26 mouse cellular contexts compared by ENCODE assay signal in genomic region chr12:31188011-31188576, GRCm38 (mm10). TPM values are rescaled to one million over a fixed set of nuclear protein-coding genes. Genes with fewer than 3 reads are reported as not detected.
"Had no signal": no experiment of that assay in that cellular context is flagged by ENCODE, and none has a peak within 500 bp of the region (broad histone marks: within the 10 kb centered on the region; RNA-seq: fewer than 3 reads in every experiment).

No protein-coding gene starts in this region.

- H3K9ac ChIP-seq: lung, embryonic 14.5 days; midbrain, embryonic 12.5 days; neural tube, embryonic 13.5 days; neural tube, embryonic 15.5 days had no signal

- ATAC-seq: midbrain, embryonic 16.5 days had no signal

- H3K36me3 ChIP-seq: midbrain, embryonic 10.5 days; midbrain, embryonic 12.5 days; neural tube, embryonic 13.5 days; neural tube, embryonic 15.5 days had no signal

- H3K27me3 ChIP-seq: midbrain, embryonic 12.5 days; neural tube, embryonic 13.5 days; neural tube, embryonic 15.5 days had no signal

- H3K9me3 ChIP-seq: midbrain, embryonic 10.5 days; midbrain, embryonic 12.5 days; neural tube, embryonic 13.5 days; neural tube, embryonic 15.5 days had no signal

- H3K4me3 ChIP-seq: midbrain, embryonic 10.5 days; midbrain, embryonic 12.5 days; myocyte; neural tube, embryonic 13.5 days; neural tube, embryonic 15.5 days had no signal

- H3K4me2 ChIP-seq: lung, embryonic 14.5 days; midbrain, embryonic 12.5 days; neural tube, embryonic 13.5 days; neural tube, embryonic 15.5 days had no signal

- H3K27ac ChIP-seq: midbrain, embryonic 10.5 days; midbrain, embryonic 12.5 days; neural tube, embryonic 13.5 days; neural tube, embryonic 15.5 days had no signal

- DNase-seq: lung, embryonic 14.5 days; lung, postnatal 10 days; lung, postnatal 4 days; midbrain, embryonic 14.5 days; retina, postnatal 1 day; right cerebral cortex, adult 18-20 months; right cerebral cortex, postnatal 25 days; right cerebral cortex, postnatal 4 days; spleen, adult 18-20 months; thymus, adult 18-20 months; thymus, postnatal 14 days; thymus, postnatal 36 days had no signal

RNA-seq across cellular contexts. Expression of gene Gm6993, which starts 52.5 kb away (rescaled TPM):
- total RNA-seq: megakaryocyte, adult 5-6 weeks; megakaryocyte-erythroid progenitor cell, adult 5-6 weeks had no signal
- polyA plus RNA-seq: lung, embryonic 14.5 days; lung, embryonic 16.5 days; midbrain, embryonic 10.5 days; midbrain, embryonic 12.5 days; midbrain, embryonic 14.5 days; midbrain, embryonic 16.5 days; myocyte; neural tube, embryonic 11.5 days; neural tube, embryonic 13.5 days; neural tube, embryonic 15.5 days; small intestine, adult 2 months; stomach, embryonic 14.5 days; stomach, embryonic 16.5 days; thymus, postnatal 0 days had no signal
